Mouse (Mus musculus) liver, embryonic 14.5 days (tissue): ENCODE measurements around the gene Cdh5.

Experiments
- CTCF ChIP-seq: IDR thresholded peaks from 2 replicates; pipeline ENCODE4 v1.5.1; 2016; ENCODE audit warnings: antibody characterized with exemption, low read depth, control low read depth
- EP300 ChIP-seq: IDR thresholded peaks from 2 replicates; pipeline ENCODE4 v1.6.1; 2016; ENCODE audit warnings: antibody characterized with exemption, low read depth

DNA sequence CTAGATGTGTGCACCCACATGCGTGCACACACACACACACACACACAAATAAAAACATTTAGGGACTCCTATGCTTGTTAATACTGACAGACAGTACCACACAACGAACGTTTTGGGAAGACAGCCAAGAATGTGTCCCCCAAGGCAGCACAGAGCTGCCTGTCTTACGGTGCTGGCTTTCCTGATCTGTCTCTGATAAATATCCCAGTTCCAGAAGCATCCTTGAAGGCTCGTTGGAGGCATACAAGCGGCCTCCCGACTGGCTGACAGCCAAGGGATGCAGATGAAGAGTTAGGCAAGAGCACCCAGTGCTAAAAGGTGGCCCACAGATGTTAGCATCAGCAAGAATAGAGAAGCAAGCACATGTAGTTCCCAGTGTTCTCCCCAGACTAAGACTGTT is 23.3 kb upstream of the Cdh5 start:
- no peak for TF ChIP-seq EP300
- TF ChIP-seq CTCF, result no peak
